Mouse (Mus musculus) heart, embryonic 16.5 days (tissue): ENCODE data around the gene Vwce. TPM values are rescaled to one million over a fixed set of nuclear protein-coding genes. Genes with fewer than 3 reads are reported as not detected.

Experiments used
- ATAC-seq: fragments of 200-750 bp; cut with Nextera tagmentation; replicated peaks from 2 replicates; pipeline ENCODE4 v1.8.0; 2017; ENCODE audit warnings: moderate number of reproducible peaks; ENCODE audit not compliant: insufficient read depth, low FRiP score; ENCODE audit errors: extremely low read depth
- H3K27ac ChIP-seq: fragments of 300-500 bp; sonication (generic); 2 replicates; pipeline ENCODE4 v1.5.1; 2014; ENCODE audit warnings: mild to moderate bottlenecking, low read length, control low read depth, moderate library complexity
- H3K27me3 ChIP-seq: fragments of 300-500 bp; sonication (generic); 2 replicates; pipeline ENCODE4 v1.6.1; 2014; ENCODE audit warnings: low read length, mixed read lengths; ENCODE audit not compliant: control insufficient read depth, insufficient read depth
- H3K36me3 ChIP-seq: fragments of 300-500 bp; sonication (generic); 2 replicates; pipeline ENCODE4 v1.6.1; 2014; ENCODE audit not compliant: control insufficient read depth, insufficient read depth
- H3K4me1 ChIP-seq: fragments of 300-500 bp; sonication (generic); 2 replicates; pipeline ENCODE4 v1.6.1; 2014; ENCODE audit warnings: low read length, mixed read lengths; ENCODE audit not compliant: control insufficient read depth, insufficient read depth
- H3K4me2 ChIP-seq: fragments of 300-500 bp; sonication (generic); 2 replicates; pipeline ENCODE4 v1.6.1; 2014; ENCODE audit warnings: low read depth, mild to moderate bottlenecking, control low read depth, low read length
- H3K4me3 ChIP-seq: fragments of 300-500 bp; sonication (generic); 2 replicates; pipeline ENCODE4 v1.5.1; 2014; ENCODE audit warnings: mild to moderate bottlenecking, control low read depth, low read length
- H3K9ac ChIP-seq: fragments of 300-500 bp; sonication (generic); 2 replicates; pipeline ENCODE4 v1.6.1; 2014; ENCODE audit warnings: low read length, control low read depth
- H3K9me3 ChIP-seq: fragments of 300-500 bp; sonication (generic); replicated peaks from 2 replicates; pipeline ENCODE4 v1.6.1; 2016; ENCODE audit warnings: low read length; ENCODE audit not compliant: control insufficient read depth
- WGBS: fragments of 180-500 bp; shearing (Covaris S2); extraction: QIAGEN DNeasy Blood & Tissue Kit; methylation state at CpG from one replicate; pipeline ENCODE4 v1.1.7; 2014; 5-methylcytosine and 5-hydroxymethylcytosine counted together
- polyA plus RNA-seq: library from polyadenylated mRNA; unstranded; fragments of >200 nt; fragmentation: Nextera tagmentation; extraction: Ambion mirVana; gene quantifications from 2 replicates; pipeline ENCODE4 v1.2.1, GENCODE M21; 2015

The Vwce gene
- polyA plus RNA-seq, 1 experiment from 2014 or later = 2.1 TPM

DNA sequence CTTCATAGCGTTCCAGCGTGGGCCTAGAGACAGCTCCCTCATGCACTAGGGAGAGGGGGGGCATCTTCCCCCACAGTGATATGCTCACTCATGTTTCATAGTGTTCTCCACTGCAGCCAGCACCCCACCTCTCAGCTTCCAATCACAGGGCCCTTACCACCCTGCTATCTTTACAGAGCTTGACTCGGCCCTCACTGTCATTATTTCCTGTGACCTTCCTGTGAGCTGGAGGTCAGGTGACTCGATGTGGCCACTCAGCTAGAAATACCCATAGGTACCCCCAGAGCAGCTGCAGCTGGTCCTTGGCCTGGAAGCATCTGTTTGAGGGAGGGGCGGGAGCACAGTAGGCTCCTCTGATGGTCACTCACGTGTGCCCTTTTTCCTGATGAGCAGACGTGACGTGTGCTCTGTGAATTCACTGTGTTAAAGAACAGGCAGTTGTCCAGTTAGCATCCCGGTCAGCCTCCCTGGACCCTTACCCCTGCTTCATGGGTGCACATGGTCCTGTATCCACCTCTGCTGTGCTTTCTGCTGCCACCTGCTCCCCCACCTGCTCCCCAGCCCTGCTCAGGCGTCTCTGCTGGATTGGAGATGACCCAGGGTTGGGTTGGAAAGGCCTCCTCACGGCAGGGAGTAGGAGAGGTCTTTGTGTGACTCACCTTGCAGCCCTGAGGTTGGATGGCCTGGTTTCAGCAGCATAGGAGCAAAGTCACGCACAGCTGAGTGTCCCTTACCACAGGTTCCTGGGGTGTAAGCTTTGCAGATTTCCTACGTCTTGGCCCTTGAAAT, 73.3 kb downstream of the Vwce start:
- Histone ChIP-seq H3K36me3 (peaks cover 17% of the 10 kb centered on the region), H3K4me2 (no peak overlapping the region), H3K27me3 (no peaks in the 10 kb centered on the region), H3K9me3 (no peaks in the 10 kb centered on the region), H3K9ac (no peak overlapping the region), H3K4me3 (no peak overlapping the region), H3K4me1 (peaks cover 35% of the 10 kb centered on the region), H3K27ac (no peak overlapping the region)
- WGBS = 68% methylated on average over 13 of the region's 13 CpGs
- ATAC-seq = no peak

DNA sequence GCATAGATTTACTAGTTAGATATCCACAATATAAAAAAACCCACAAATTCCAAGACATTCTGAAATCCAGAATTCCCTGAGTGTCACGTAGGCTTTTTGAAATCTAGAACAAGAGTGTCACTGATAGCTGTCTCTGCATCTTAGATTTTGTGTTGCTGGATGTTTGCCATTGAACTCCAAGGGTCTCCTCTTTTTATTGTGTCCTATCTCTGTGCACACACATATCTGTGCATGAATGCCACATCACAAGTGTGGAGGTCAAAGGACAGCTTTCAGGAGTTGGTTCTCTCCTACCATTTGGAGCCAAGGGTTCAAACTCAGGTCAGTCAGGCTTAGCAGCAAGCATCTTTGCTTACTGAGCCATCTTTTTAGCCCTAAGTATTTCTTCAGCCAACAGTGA, 73.9 kb downstream of the Vwce start:
- no peaks in the 10 kb centered on the region for H3K27me3 ChIP-seq
- WGBS = 77% methylated on average over 1 of the region's 1 CpGs
- no peak overlapping the region for H3K9ac ChIP-seq
- ATAC-seq = no peak
- H3K4me3 ChIP-seq = no peak overlapping the region
- peaks cover 23% of the 10 kb centered on the region for H3K36me3 ChIP-seq
- H3K4me2 ChIP-seq = no peak overlapping the region
- no peak overlapping the region for H3K27ac ChIP-seq
- no peaks in the 10 kb centered on the region for H3K9me3 ChIP-seq
- peaks cover 33% of the 10 kb centered on the region for H3K4me1 ChIP-seq

DNA sequence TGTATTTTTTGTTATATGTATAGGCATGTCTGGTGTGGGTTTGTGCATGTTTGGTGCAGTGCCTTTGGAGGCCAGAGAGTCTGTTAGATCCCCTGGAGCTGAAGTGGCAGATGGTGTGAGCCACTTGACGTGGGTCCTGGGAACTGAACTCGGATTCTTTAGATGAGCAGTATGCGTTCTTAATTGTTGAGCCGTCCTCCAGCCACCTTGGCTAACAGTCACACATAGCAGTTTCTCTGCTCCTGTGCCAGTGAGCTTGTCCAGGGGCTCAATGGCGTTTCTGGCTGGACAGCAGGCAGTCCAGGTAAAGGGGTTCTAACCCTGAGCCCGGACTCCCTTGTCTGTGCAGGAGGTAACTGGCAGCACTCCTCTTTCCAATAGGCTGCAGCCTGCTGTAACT, 74.9 kb downstream of the Vwce start:
- WGBS = 66% methylated on average over 6 of the region's 6 CpGs
- no peak for ATAC-seq
- Histone ChIP-seq H3K27ac (peak overlapping the region; percentile 98), H3K36me3 (peaks cover 29% of the 10 kb centered on the region), H3K9ac (peak overlapping the region; percentile 11), H3K9me3 (no peaks in the 10 kb centered on the region), H3K27me3 (no peaks in the 10 kb centered on the region), H3K4me2 (no peak overlapping the region), H3K4me3 (no peak overlapping the region), H3K4me1 (peaks cover 33% of the 10 kb centered on the region)

DNA sequence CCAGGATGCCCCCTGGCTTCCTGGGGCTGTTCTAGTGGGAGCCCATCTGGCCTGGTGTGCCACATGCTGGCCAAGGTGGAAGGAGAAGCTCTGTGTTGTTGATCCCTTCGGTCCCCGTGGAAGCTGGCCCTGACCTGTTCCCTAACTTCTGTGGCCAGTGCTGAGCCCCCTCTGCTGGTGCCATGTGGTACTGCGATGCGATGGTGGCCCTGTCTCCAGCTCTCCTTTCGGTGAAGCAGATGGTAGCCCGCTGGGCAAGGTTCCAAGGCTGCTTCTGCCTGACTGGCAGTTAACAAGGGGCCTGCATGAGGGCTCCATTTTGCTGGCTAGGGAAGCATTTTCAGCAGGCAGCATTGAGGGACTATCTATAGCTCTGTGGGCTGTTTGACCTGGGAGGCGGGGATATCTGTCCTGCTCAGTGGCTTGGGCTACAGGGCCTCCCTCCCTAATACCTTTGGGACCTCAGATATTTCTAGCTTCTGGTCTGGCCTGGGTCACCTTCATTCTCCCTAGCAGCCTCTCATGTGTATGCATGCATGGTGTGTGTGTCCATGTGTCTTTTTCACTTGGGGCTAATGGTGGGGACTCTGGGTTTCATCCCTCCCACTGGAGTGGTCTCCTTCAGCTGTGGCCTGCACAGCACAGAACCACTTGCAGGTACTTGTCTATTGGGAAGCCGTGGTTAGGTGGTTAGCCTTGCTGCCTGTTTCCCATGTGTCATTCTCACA, 75.5 kb downstream of the Vwce start:
- no peaks in the 10 kb centered on the region for H3K27me3 ChIP-seq
- H3K4me3 ChIP-seq = no peak overlapping the region
- peaks cover 33% of the 10 kb centered on the region for H3K4me1 ChIP-seq
- peak; percentile 86 for ATAC-seq
- H3K9me3 ChIP-seq = no peaks in the 10 kb centered on the region
- H3K36me3 ChIP-seq = peaks cover 29% of the 10 kb centered on the region
- H3K4me2 ChIP-seq = peak overlapping the region; percentile 19; the same call in 1 of the 2 replicates
- WGBS = 11% methylated on average over 8 of the region's 8 CpGs
- H3K27ac ChIP-seq = peak overlapping the region; percentile 98
- peak overlapping the region; percentile 39 for H3K9ac ChIP-seq

DNA sequence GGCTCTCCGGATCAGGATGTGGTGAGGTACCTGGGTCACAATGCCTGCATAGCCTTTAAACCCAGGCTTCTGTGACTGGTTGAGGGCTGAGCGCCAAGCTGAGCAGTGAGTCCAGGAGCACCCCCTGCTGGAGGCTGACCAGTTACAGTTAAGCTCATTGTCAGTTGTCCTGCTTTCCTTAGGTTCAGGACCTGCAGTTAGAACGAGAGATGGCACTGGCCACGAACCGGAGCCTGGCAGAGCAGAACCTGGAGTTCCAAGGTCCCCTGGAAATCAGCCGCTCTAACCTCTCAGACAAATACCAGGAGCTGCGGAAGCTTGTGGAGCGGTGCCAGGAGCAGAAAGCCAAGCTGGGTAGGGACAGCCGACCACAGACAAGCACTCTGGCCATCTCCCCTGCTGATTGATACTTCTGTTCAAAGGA, 76.1 kb downstream of the Vwce start:
- H3K9me3 ChIP-seq = no peaks in the 10 kb centered on the region
- peaks cover 29% of the 10 kb centered on the region for H3K36me3 ChIP-seq
- no peaks in the 10 kb centered on the region for H3K27me3 ChIP-seq
- peaks cover 32% of the 10 kb centered on the region for H3K4me1 ChIP-seq
- peak; percentile 60 for ATAC-seq
- peak overlapping the region; percentile 39 for H3K9ac ChIP-seq
- H3K4me3 ChIP-seq = no peak overlapping the region
- WGBS = 53% methylated on average over 9 of the region's 9 CpGs
- peak overlapping the region; percentile 19; the same call in 1 of the 2 replicates for H3K4me2 ChIP-seq
- H3K27ac ChIP-seq = peak overlapping the region; percentile 98

DNA sequence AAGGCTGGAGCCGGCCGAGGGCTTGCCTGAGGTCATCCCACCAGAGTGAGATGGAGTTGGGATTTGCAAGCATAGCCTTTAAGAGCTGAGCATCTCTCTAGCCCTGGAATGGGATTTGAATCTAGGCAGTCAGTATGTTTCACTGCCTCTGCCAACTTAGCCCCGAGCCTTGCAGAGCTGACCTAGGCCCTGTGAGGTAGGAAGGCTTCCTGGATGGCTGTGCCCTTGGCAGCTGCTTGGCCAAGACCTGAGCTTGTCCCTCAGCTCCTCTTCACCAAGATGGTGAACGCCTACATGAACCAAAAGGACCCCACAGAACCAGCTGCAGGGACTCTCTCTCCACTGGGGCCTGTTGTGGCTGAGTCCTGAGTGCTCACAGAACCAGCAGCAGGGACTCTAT, 76.7 kb downstream of the Vwce start:
- WGBS = 93% methylated on average over 4 of the region's 4 CpGs
- no peak for ATAC-seq
- no peak overlapping the region for H3K4me3 ChIP-seq
- H3K36me3 ChIP-seq = peaks cover 29% of the 10 kb centered on the region
- peaks cover 26% of the 10 kb centered on the region for H3K4me1 ChIP-seq
- no peaks in the 10 kb centered on the region for H3K9me3 ChIP-seq
- H3K27ac ChIP-seq = peak overlapping the region; percentile 98; the same call in 1 of the 2 replicates
- no peaks in the 10 kb centered on the region for H3K27me3 ChIP-seq
- no peak overlapping the region; the same call in 1 of the 2 replicates for H3K9ac ChIP-seq
- H3K4me2 ChIP-seq = no peak overlapping the region

DNA sequence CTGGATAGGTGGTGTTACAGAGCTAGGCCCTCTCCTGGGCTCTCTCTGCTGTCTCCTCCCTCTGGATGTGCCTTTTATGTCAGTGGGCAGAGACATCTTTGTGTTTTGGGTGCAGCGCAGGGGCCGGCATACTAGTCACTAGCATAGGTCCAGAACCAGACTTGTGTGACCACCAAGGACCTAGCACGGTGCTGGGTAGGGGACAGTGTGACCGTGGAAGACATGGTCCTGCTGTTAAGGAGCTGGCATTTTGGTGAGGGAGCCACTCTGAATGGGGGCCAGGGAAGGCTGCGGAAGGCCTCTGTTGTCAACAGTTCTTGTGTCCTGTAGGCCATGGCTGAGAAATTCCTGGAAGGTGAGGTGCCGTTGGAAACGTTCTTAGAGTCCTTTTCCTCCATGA, 78.2 kb downstream of the Vwce start:
- Histone ChIP-seq H3K4me2 (no peak overlapping the region), H3K36me3 (peaks cover 29% of the 10 kb centered on the region)

DNA sequence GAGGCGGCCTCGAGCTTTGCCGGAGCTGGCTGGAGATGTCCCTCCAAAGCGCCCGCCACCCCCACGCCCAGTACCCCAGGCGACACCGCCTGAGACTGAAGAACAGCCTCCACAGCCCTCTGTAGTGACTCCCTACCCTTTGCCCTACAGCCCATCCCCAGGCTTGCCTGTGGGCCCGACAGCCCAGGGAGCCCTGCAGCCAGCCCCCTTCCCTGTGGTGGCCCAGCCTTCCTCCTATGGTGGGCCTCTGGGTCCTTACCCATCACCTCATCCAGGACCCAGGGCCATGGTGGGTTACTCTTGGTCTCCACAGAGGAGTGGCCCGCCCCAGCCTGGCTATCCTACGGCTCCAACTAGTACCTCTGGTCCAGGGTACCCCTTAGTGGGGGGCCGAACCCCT, 78.6 kb downstream of the Vwce start:
- H3K4me1 ChIP-seq = peaks cover 20% of the 10 kb centered on the region
- H3K27me3 ChIP-seq = no peaks in the 10 kb centered on the region
- H3K4me3 ChIP-seq = no peak overlapping the region
- peaks cover 29% of the 10 kb centered on the region for H3K36me3 ChIP-seq
- no peak overlapping the region for H3K9ac ChIP-seq
- no peak for ATAC-seq
- no peak overlapping the region for H3K27ac ChIP-seq
- no peaks in the 10 kb centered on the region for H3K9me3 ChIP-seq
- no peak overlapping the region for H3K4me2 ChIP-seq
- WGBS = 94% methylated on average over 12 of the region's 12 CpGs

More for the DNA sequence above, 78.2 kb downstream of the Vwce start:
- no peak for ATAC-seq
- Histone ChIP-seq H3K9ac (no peak overlapping the region), H3K4me3 (no peak overlapping the region), H3K9me3 (no peaks in the 10 kb centered on the region), H3K27ac (no peak overlapping the region), H3K4me1 (peaks cover 20% of the 10 kb centered on the region), H3K27me3 (no peaks in the 10 kb centered on the region)
- whole genome bisulfite sequencing = 87% methylated on average over 7 of the region's 7 CpGs

DNA sequence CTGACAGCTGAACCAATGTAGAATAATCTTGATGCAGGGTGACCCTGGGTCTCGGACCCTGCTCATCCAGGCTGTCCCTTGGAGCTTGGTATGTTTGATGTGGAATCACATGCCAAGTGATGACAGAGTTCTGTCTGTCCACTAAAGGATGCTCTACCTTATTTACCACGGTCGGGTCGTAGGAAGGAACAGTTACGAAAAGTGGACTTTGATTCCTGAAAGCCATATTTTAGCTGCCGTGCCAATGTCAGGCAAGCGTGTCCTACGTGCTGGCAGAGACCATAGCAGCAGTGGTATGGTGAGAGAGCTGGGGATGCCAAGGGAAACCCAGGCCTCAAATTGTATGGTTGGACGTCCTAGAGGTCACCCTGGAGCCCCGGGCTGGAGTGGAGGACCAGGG, 79.5 kb downstream of the Vwce start:
- Histone ChIP-seq H3K4me1 (peaks cover 23% of the 10 kb centered on the region), H3K4me2 (no peak overlapping the region), H3K27ac (no peak overlapping the region), H3K36me3 (peaks cover 29% of the 10 kb centered on the region), H3K4me3 (no peak overlapping the region), H3K9ac (no peak overlapping the region), H3K9me3 (no peaks in the 10 kb centered on the region), H3K27me3 (no peaks in the 10 kb centered on the region)
- 89% methylated on average over 10 of the region's 10 CpGs for WGBS
- no peak for ATAC-seq
